In the genomic region with DNA sequence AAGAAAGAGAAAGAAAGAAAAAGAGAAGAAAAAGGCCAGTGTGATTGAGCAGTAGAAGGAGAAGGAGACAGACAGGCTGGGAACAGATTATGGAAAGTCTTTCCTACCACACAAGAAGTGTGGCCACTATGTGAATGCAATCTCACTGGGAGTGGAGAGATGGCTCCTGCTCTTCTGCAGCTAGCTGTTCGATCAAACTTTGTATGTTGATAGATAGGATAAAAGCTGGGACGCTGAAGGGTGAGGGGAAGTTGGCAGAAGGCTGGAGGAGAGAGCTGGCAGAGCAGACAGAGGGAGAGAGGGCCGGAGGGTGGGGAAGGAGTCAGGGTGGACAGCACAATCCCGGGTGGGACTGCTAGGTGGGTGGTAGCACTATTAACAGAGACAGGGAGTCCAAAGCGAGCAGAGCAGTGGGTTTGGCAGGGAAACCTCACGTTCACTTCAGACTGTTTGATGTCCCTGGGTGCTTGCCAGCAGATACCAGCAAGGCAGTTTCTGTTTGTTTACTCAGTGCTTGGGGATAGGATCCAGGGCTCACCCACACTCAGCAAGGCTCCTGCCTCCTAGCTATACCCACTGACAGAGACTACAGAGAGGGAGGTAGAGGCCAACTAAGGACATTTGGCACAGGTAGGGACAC, we compare ENCODE assay signal across 8 mouse cellular contexts. TPM values are rescaled to one million over a fixed set of nuclear protein-coding genes. Genes with fewer than 3 reads are reported as not detected.
DNase-seq lines count a peak whose midpoint lies in the region; ATAC-seq and TF ChIP-seq lines count a peak whose summit lies in the region.

No protein-coding gene starts in this region.

- no peak overlapping the region for H3K4me3 ChIP-seq in kidney, adult 2 months (ENCODE audit: insufficient read depth, low read depth, low read length)
- no peak overlapping the region for H3K4me3 ChIP-seq in kidney, embryonic 15.5 days (replicated peaks)
- H3K4me3 ChIP-seq in heart, embryonic 13.5 days: no peak overlapping the region

- peak; percentile 43 for DNase-seq in kidney, adult 2 months
- DNase-seq in adrenal gland, adult 2 months: peak; percentile 82
- peak; percentile 56 to 57 for DNase-seq in layer of hippocampus, postnatal 36 days
- peak; percentile 64 to 67 for DNase-seq in right cerebral cortex, postnatal 10 days (ENCODE audit: low spot score in 2 of 2)
- no peak for DNase-seq in gastrocnemius, postnatal 4 days (ENCODE audit: low spot score in 2 of 2)

- H3K4me2 ChIP-seq in kidney, embryonic 15.5 days: no peak overlapping the region
- H3K4me2 ChIP-seq in heart, embryonic 13.5 days: peak overlapping the region; percentile 16; the same call in 1 of the 2 replicates

- 41% methylated on average over 6 of the region's 6 CpGs for WGBS in kidney, adult 2 months
- WGBS in kidney, embryonic 15.5 days: 60% methylated on average over 6 of the region's 6 CpGs
- 14% methylated on average over 6 of the region's 6 CpGs for WGBS in heart, embryonic 13.5 days

- ATAC-seq in kidney, embryonic 15.5 days (replicated peaks; ENCODE audit: low FRiP score): no peak
- no peak for ATAC-seq in heart, embryonic 13.5 days (ENCODE audit: extremely low read depth, insufficient number of reproducible peaks, low FRiP score, low TSS enrichment)
- ATAC-seq in activated CD4-positive, CD25-positive, alpha-beta regulatory T cell, adult 4 months: no peak

- no peak overlapping the region for H3K9ac ChIP-seq in kidney, embryonic 15.5 days
- peak overlapping the region; percentile 37; the same call in 1 of the 2 replicates for H3K9ac ChIP-seq in heart, embryonic 13.5 days

- TF ChIP-seq CTCF in kidney, adult 2 months (conservative IDR thresholded peaks at IDR 0.05; ENCODE audit: insufficient read depth, insufficient read length, low read depth, low read length): no peak

- no peaks in the 10 kb centered on the region for H3K36me3 ChIP-seq in kidney, adult 2 months (ENCODE audit: control insufficient read depth, insufficient read depth, low read length)
- H3K36me3 ChIP-seq in kidney, embryonic 15.5 days: no peaks in the 10 kb centered on the region
- no peaks in the 10 kb centered on the region for H3K36me3 ChIP-seq in heart, embryonic 13.5 days

- H3K9me3 ChIP-seq in kidney, embryonic 15.5 days (replicated peaks): no peaks in the 10 kb centered on the region
- no peaks in the 10 kb centered on the region for H3K9me3 ChIP-seq in heart, embryonic 13.5 days

- no peak overlapping the region for H3K27ac ChIP-seq in kidney, adult 2 months (ENCODE audit: insufficient read depth, low read depth, low read length)
- no peak overlapping the region for H3K27ac ChIP-seq in kidney, embryonic 15.5 days
- H3K27ac ChIP-seq in heart, embryonic 13.5 days (replicated peaks): no peak overlapping the region

- peaks cover 5% of the 10 kb centered on the region; the same call in 1 of the 2 replicates for H3K4me1 ChIP-seq in kidney, adult 2 months (ENCODE audit: control insufficient read depth, insufficient read depth, low read length)
- H3K4me1 ChIP-seq in kidney, embryonic 15.5 days: no peaks in the 10 kb centered on the region
- H3K4me1 ChIP-seq in heart, embryonic 13.5 days: peaks cover 8% of the 10 kb centered on the region

- no peaks in the 10 kb centered on the region for H3K27me3 ChIP-seq in kidney, adult 2 months (replicated peaks; ENCODE audit: control insufficient read depth, insufficient read depth, low read length)
- H3K27me3 ChIP-seq in kidney, embryonic 15.5 days: no peaks in the 10 kb centered on the region
- no peaks in the 10 kb centered on the region for H3K27me3 ChIP-seq in heart, embryonic 13.5 days (replicated peaks)

- TF ChIP-seq POLR2A in kidney, adult 2 months (IDR thresholded peaks at IDR 0.05; ENCODE audit: low read depth, low read length): no peak

RNA-seq across cellular contexts. Expression of gene Slc16a10, which starts 35.4 kb away (rescaled TPM):
- polyA plus RNA-seq in kidney, adult 2 months (2012; rRNA removed): 56.8 and 57.2 TPM in 2 replicates
- polyA plus RNA-seq in kidney, embryonic 15.5 days (2015; fragmentation: Nextera tagmentation; extraction: Ambion mirVana): 12.5 and 12.7 TPM in 2 replicates
- total RNA-seq in adrenal gland, adult 2 months (2021): 10 to 100 TPM; 21.1 to 24.2 TPM
- 6.8 and 11.5 TPM in 2 replicates for polyA plus RNA-seq in adrenal gland, adult 2 months (2012; rRNA removed)
- 14.9 and 19.6 TPM in 2 replicates for polyA plus RNA-seq in heart, embryonic 13.5 days (2015; fragmentation: Nextera tagmentation; extraction: Ambion mirVana)
- total RNA-seq in layer of hippocampus, postnatal 36 days (2021): 1 to 10 TPM; 3.0 to 4.0 TPM
- polyA plus RNA-seq in activated CD4-positive, CD25-positive, alpha-beta regulatory T cell, adult 4 months (2017; shearing (Covaris generic)): 1 to 10 TPM; 2.0 to 2.9 TPM
- total RNA-seq in gastrocnemius, postnatal 4 days (2021): 10 to 100 TPM; 19.4 to 20.4 TPM

Comparison
In these comparisons a context has a peak if more than half of its experiments do, and no peak if none do; other contexts are left out.
1. DNase-seq: peak in kidney, adult 2 months (single experiment), adrenal gland, adult 2 months (single experiment), layer of hippocampus, postnatal 36 days (2 of 2) and right cerebral cortex, postnatal 10 days (2 of 2); none in gastrocnemius, postnatal 4 days (0 of 2).